Mouse (Mus musculus): Measurements from ENCODE around the gene Erc2.

GRCm38 (mm10) chr14:27622176-27622922, at the start of gene Erc2:
- TF ChIP-seq CTCF (IDR thresholded peaks at IDR 0.05; ENCODE audit: low read depth) = peak; percentile 51
- no peak for TF ChIP-seq EP300 (IDR thresholded peaks at IDR 0.05; ENCODE audit: low read depth)

Measured in liver, embryonic 14.5 days (tissue).